Mouse (Mus musculus): ENCODE results near the gene Hist1h3c. TPM values are rescaled to one million over a fixed set of nuclear protein-coding genes. Genes with fewer than 3 reads are reported as not detected.

Gene Hist1h3c
- polyA plus RNA-seq, 1 experiment, result 1.2 TPM

DNA sequence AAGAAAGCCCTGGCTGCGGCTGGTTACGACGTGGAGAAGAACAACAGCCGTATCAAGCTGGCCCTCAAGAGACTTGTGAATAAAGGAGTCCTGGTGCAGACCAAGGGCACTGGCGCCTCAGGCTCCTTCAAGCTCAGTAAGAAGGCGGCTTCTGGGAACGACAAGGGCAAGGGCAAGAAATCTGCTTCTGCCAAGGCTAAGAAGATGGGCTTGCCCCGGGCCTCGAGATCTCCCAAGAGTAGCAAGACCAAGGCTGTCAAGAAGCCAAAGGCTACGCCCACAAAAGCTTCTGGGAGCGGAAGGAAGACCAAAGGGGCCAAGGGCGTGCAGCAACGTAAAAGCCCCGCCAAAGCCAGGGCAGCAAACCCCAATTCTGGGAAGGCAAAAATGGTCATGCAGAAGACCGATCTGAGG, 49.3 kb downstream of the Hist1h3c start:
- Histone ChIP-seq H3K4me3 (ENCODE audit: insufficient read depth, low read length) (no peak overlapping the region), H3K27ac (ENCODE audit: insufficient read depth, low read depth, low read length) (no peak overlapping the region), H3K4me1 (ENCODE audit: control insufficient read depth, insufficient read depth, low read length) (peaks cover 14% of the 10 kb centered on the region)
- no peak for TF ChIP-seq POLR2A (IDR thresholded peaks at IDR 0.05; ENCODE audit: borderline replicate concordance, low read depth, low read length)
- TF ChIP-seq CTCF (IDR thresholded peaks at IDR 0.05; ENCODE audit: low read depth, low read length), result no peak

DNA sequence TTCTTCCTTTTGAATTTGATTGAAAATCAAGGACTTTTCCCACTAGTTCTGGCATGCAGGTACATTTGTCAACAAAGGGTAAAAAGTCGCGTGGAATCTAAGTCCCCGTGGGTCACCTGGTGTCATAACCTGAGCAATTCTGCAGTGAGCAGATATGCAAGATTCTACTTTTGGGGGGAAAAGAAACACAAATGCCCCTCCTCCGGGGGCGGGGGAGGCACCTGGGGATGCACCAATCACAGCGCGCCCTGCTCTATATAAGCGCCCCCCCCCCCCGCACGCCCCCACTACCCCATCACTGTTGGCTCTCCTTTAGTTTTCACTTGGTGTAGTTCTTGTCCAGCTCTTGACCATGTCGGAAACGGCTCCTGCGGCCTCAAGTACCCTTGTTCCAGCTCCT, 49.9 kb downstream of the Hist1h3c start, which contains the start of gene Hist1h1t:
Gene Hist1h1t, plus strand, starts transcription at position 301 of the 400 bp plus-strand sequence.
- TF ChIP-seq POLR2A (IDR thresholded peaks at IDR 0.05; ENCODE audit: borderline replicate concordance, low read depth, low read length), result no peak
- no peak for TF ChIP-seq CTCF (IDR thresholded peaks at IDR 0.05; ENCODE audit: low read depth, low read length)
- H3K4me3 ChIP-seq (ENCODE audit: insufficient read depth, low read length), result no peak within 1 kb of the TSS
- H3K27ac ChIP-seq (ENCODE audit: insufficient read depth, low read depth, low read length), result no peak within 1 kb of the TSS
- H3K4me1 ChIP-seq (ENCODE audit: control insufficient read depth, insufficient read depth, low read length), result peaks cover 14% of the 10 kb centered on the region

Other genes with a start within 250 kb of the Hist1h3c start
- gene Hist1h4h, start 214.6 kb downstream of the Hist1h3c start, polyA plus RNA-seq (2012; ENCODE audit: insufficient read depth, insufficient read length, missing spikeins), result 2.5 and 3.1 TPM in 2 replicates
- gene Hist1h2af, start 211.7 kb downstream of the Hist1h3c start, polyA plus RNA-seq (2012; ENCODE audit: insufficient read depth, insufficient read length, missing spikeins), result 42.5 and 76.9 TPM in 2 replicates
- gene Hist1h3g, start 210.2 kb downstream of the Hist1h3c start, polyA plus RNA-seq (2012; ENCODE audit: insufficient read depth, insufficient read length, missing spikeins), result not detected in 2 replicates
- 0.71 and 0.97 TPM in 2 replicates for gene Hist1h2bh, start 202.2 kb downstream of the Hist1h3c start, polyA plus RNA-seq (2012; ENCODE audit: insufficient read depth, insufficient read length, missing spikeins)
- gene Hist1h3f, start 201.6 kb downstream of the Hist1h3c start, polyA plus RNA-seq (2012; ENCODE audit: insufficient read depth, insufficient read length, missing spikeins), result 0.80 TPM in 1 of 2 replicates, not detected in the other
- gene Hist1h4f, start 194.0 kb downstream of the Hist1h3c start, polyA plus RNA-seq (2012; ENCODE audit: insufficient read depth, insufficient read length, missing spikeins), result 4.7 TPM in 1 of 2 replicates, not detected in the other
- 0.11 and 0.39 TPM in 2 replicates for gene Hist1h1d, start 192.3 kb downstream of the Hist1h3c start, polyA plus RNA-seq (2012; ENCODE audit: insufficient read depth, insufficient read length, missing spikeins)
- gene Hist1h3e, start 183.2 kb downstream of the Hist1h3c start, polyA plus RNA-seq (2012; ENCODE audit: insufficient read depth, insufficient read length, missing spikeins), result 1.5 and 3.6 TPM in 2 replicates
- 1.7 TPM in 1 of 2 replicates, not detected in the other for gene Hist1h2ae, start 174.4 kb downstream of the Hist1h3c start, polyA plus RNA-seq (2012; ENCODE audit: insufficient read depth, insufficient read length, missing spikeins)
- 9.8 and 11.9 TPM in 2 replicates for gene Hist1h2bg, start 174.2 kb downstream of the Hist1h3c start, polyA plus RNA-seq (2012; ENCODE audit: insufficient read depth, insufficient read length, missing spikeins)
- gene Hist1h2bf, start 171.4 kb downstream of the Hist1h3c start, polyA plus RNA-seq (2012; ENCODE audit: insufficient read depth, insufficient read length, missing spikeins), result 3.8 and 7.9 TPM in 2 replicates
- not detected in 2 replicates for gene Hist1h2ad, start 171.2 kb downstream of the Hist1h3c start, polyA plus RNA-seq (2012; ENCODE audit: insufficient read depth, insufficient read length, missing spikeins)
- 2.3 and 3.2 TPM in 2 replicates for gene Hist1h3d, start 169.8 kb downstream of the Hist1h3c start, polyA plus RNA-seq (2012; ENCODE audit: insufficient read depth, insufficient read length, missing spikeins)
- gene Hist1h4d, start 164.0 kb downstream of the Hist1h3c start, polyA plus RNA-seq (2012; ENCODE audit: insufficient read depth, insufficient read length, missing spikeins), result 1.6 and 2.5 TPM in 2 replicates
- gene Hist1h2be, start 124.5 kb downstream of the Hist1h3c start, polyA plus RNA-seq (2012; ENCODE audit: insufficient read depth, insufficient read length, missing spikeins), result 0.86 and 2.1 TPM in 2 replicates
- 2.6 TPM in 2 replicates for gene Hist1h1e, start 123.0 kb downstream of the Hist1h3c start, polyA plus RNA-seq (2012; ENCODE audit: insufficient read depth, insufficient read length, missing spikeins)
- 0.35 and 0.40 TPM in 2 replicates for gene Hist1h2ac, start 61.7 kb downstream of the Hist1h3c start, polyA plus RNA-seq (2012; ENCODE audit: insufficient read depth, insufficient read length, missing spikeins)
- gene Hist1h2bc, start 61.4 kb downstream of the Hist1h3c start, polyA plus RNA-seq (2012; ENCODE audit: insufficient read depth, insufficient read length, missing spikeins), result 55.8 and 61.9 TPM in 2 replicates
- 0.62 TPM in 1 of 2 replicates, not detected in the other for gene Hist1h1t, start 49.8 kb downstream of the Hist1h3c start, polyA plus RNA-seq (2012; ENCODE audit: insufficient read depth, insufficient read length, missing spikeins)
- not detected in 2 replicates for gene Hist1h4c, start 47.1 kb downstream of the Hist1h3c start, polyA plus RNA-seq (2012; ENCODE audit: insufficient read depth, insufficient read length, missing spikeins)
- gene Hfe, start 34.7 kb downstream of the Hist1h3c start, polyA plus RNA-seq (2012; ENCODE audit: insufficient read depth, insufficient read length, missing spikeins), result 95.3 and 104 TPM in 2 replicates
- 75.5 and 80.8 TPM in 2 replicates for gene Hist1h1c, start 6.8 kb downstream of the Hist1h3c start, polyA plus RNA-seq (2012; ENCODE audit: insufficient read depth, insufficient read length, missing spikeins)
- gene Hist1h2bb, start 1.1 kb upstream of the Hist1h3c start, polyA plus RNA-seq (2012; ENCODE audit: insufficient read depth, insufficient read length, missing spikeins), result 1.3 TPM in 1 of 2 replicates, not detected in the other
- 4.3 and 8.4 TPM in 2 replicates for gene Hist1h2ab, start 5.5 kb upstream of the Hist1h3c start, polyA plus RNA-seq (2012; ENCODE audit: insufficient read depth, insufficient read length, missing spikeins)
- 2.1 and 4.8 TPM in 2 replicates for gene Hist1h3b, start 6.7 kb upstream of the Hist1h3c start, polyA plus RNA-seq (2012; ENCODE audit: insufficient read depth, insufficient read length, missing spikeins)
- gene Hist1h4b, start 11.4 kb upstream of the Hist1h3c start, polyA plus RNA-seq (2012; ENCODE audit: insufficient read depth, insufficient read length, missing spikeins), result 4.5 and 5.1 TPM in 2 replicates
- not detected in 2 replicates for gene Hist1h4a, start 15.6 kb upstream of the Hist1h3c start, polyA plus RNA-seq (2012; ENCODE audit: insufficient read depth, insufficient read length, missing spikeins)
- not detected in 2 replicates for gene Hist1h3a, start 16.8 kb upstream of the Hist1h3c start, polyA plus RNA-seq (2012; ENCODE audit: insufficient read depth, insufficient read length, missing spikeins)
- gene Hist1h1a, start 18.1 kb upstream of the Hist1h3c start, polyA plus RNA-seq (2012; ENCODE audit: insufficient read depth, insufficient read length, missing spikeins), result not detected in 2 replicates
- gene Trim38, start 24.3 kb upstream of the Hist1h3c start, polyA plus RNA-seq (2012; ENCODE audit: insufficient read depth, insufficient read length, missing spikeins), result not detected in 2 replicates
- gene Slc17a2, start 61.4 kb upstream of the Hist1h3c start, polyA plus RNA-seq (2012; ENCODE audit: insufficient read depth, insufficient read length, missing spikeins), result not detected in 2 replicates
- not detected in 2 replicates for gene Slc17a3, start 93.8 kb upstream of the Hist1h3c start, polyA plus RNA-seq (2012; ENCODE audit: insufficient read depth, insufficient read length, missing spikeins)
- not detected in 2 replicates for gene Slc17a1, start 122.1 kb upstream of the Hist1h3c start, polyA plus RNA-seq (2012; ENCODE audit: insufficient read depth, insufficient read length, missing spikeins)
- gene Slc17a4, start 169.4 kb upstream of the Hist1h3c start, polyA plus RNA-seq (2012; ENCODE audit: insufficient read depth, insufficient read length, missing spikeins), result not detected in 2 replicates
- not detected in 2 replicates for gene Hist1h2ba, start 188.6 kb upstream of the Hist1h3c start, polyA plus RNA-seq (2012; ENCODE audit: insufficient read depth, insufficient read length, missing spikeins)
- not detected in 2 replicates for gene Hist1h2aa, start 188.9 kb upstream of the Hist1h3c start, polyA plus RNA-seq (2012; ENCODE audit: insufficient read depth, insufficient read length, missing spikeins)
- gene Scgn, start 245.6 kb upstream of the Hist1h3c start, polyA plus RNA-seq (2012; ENCODE audit: insufficient read depth, insufficient read length, missing spikeins), result not detected in 2 replicates

Data from bone marrow macrophage, adult 2 months (primary cell).